Mouse (Mus musculus) limb, embryonic 13.5 days (tissue): ENCODE measurements around the gene Ctdspl. TPM values are rescaled to one million over a fixed set of nuclear protein-coding genes. Genes with fewer than 3 reads are reported as not detected.

ENCODE experiments used
- ATAC-seq: fragments of 200-750 bp; cut with Nextera tagmentation; 2 replicates; pipeline ENCODE4 v1.8.0; 2017; ENCODE audit warnings: low read depth, moderate number of reproducible peaks, moderate TSS enrichment; ENCODE audit not compliant: low FRiP score
- H3K27ac ChIP-seq: fragments of 300-500 bp; sonication (generic); 2 replicates; pipeline ENCODE4 v1.5.1; 2015; ENCODE audit warnings: inconsistent platforms, mild to moderate bottlenecking, moderate library complexity
- H3K27me3 ChIP-seq: fragments of 300-500 bp; sonication (generic); 2 replicates; pipeline ENCODE4 v1.6.1; 2015; ENCODE audit warnings: mild to moderate bottlenecking, inconsistent platforms
- H3K36me3 ChIP-seq: fragments of 300-500 bp; sonication (generic); 2 replicates; pipeline ENCODE4 v1.6.1; 2015; ENCODE audit warnings: inconsistent platforms, mild to moderate bottlenecking, moderate library complexity
- H3K4me1 ChIP-seq: fragments of 300-500 bp; sonication (generic); 2 replicates; pipeline ENCODE4 v1.6.1; 2015; ENCODE audit warnings: inconsistent platforms
- H3K4me2 ChIP-seq: fragments of 300-500 bp; sonication (generic); replicated peaks from 2 replicates; pipeline ENCODE4 v1.6.1; 2015; ENCODE audit warnings: inconsistent platforms, mild to moderate bottlenecking, moderate library complexity
- H3K4me3 ChIP-seq: fragments of 300-500 bp; sonication (generic); 2 replicates; pipeline ENCODE4 v1.5.1; 2015; ENCODE audit warnings: moderate library complexity, mild to moderate bottlenecking, inconsistent platforms
- H3K9ac ChIP-seq: fragments of 300-500 bp; sonication (generic); 2 replicates; pipeline ENCODE4 v1.6.1; 2015; ENCODE audit warnings: mild to moderate bottlenecking, inconsistent platforms
- H3K9me3 ChIP-seq: fragments of 300-500 bp; sonication (generic); 2 replicates; pipeline ENCODE4 v1.6.1; 2016; ENCODE audit warnings: inconsistent platforms
- WGBS: fragments of 180-500 bp; shearing (Covaris S2); methylation state at CpG from one replicate; pipeline ENCODE4 v1.1.7; 2015; 5-methylcytosine and 5-hydroxymethylcytosine counted together
- polyA plus RNA-seq: library from polyadenylated mRNA; unstranded; fragments of >200 nt; fragmentation: Nextera tagmentation; extraction: Ambion mirVana; gene quantifications from 2 replicates; pipeline ENCODE4 v1.2.1, GENCODE M21; 2015

The Ctdspl gene
- polyA plus RNA-seq, 1 experiment from 2014 or later = 24.8 TPM

- H3K27me3 ChIP-seq = no peaks in the 10 kb centered on the region
- H3K9me3 ChIP-seq = no peaks in the 10 kb centered on the region
- no peak for ATAC-seq
- WGBS = 65% methylated on average over 29 of the region's 29 CpGs
- peaks cover 57% of the 10 kb centered on the region for H3K36me3 ChIP-seq
- H3K4me3 ChIP-seq = no peak overlapping the region
- peak overlapping the region; percentile 48; the same call in 1 of the 2 replicates for H3K27ac ChIP-seq
- H3K9ac ChIP-seq = no peak overlapping the region
- peaks cover 70% of the 10 kb centered on the region for H3K4me1 ChIP-seq
- no peak overlapping the region for H3K4me2 ChIP-seq
These were observed 108.7 kb downstream of the Ctdspl start for GRCm38 (mm10) chr9:119034676-119035665.

GRCm38 (mm10) chr9:119035836-119036235 is 109.6 kb downstream of the Ctdspl start:
- peak overlapping the region; percentile 15; the same call in 1 of the 2 replicates for H3K27ac ChIP-seq
- H3K4me3 ChIP-seq = no peak overlapping the region
- H3K4me2 ChIP-seq = no peak overlapping the region
- no peak for ATAC-seq
- WGBS = 79% methylated on average over 7 of the region's 7 CpGs
- H3K27me3 ChIP-seq = no peaks in the 10 kb centered on the region
- H3K36me3 ChIP-seq = peaks cover 56% of the 10 kb centered on the region
- no peak overlapping the region for H3K9ac ChIP-seq
- peaks cover 75% of the 10 kb centered on the region for H3K4me1 ChIP-seq
- no peaks in the 10 kb centered on the region for H3K9me3 ChIP-seq

DNA sequence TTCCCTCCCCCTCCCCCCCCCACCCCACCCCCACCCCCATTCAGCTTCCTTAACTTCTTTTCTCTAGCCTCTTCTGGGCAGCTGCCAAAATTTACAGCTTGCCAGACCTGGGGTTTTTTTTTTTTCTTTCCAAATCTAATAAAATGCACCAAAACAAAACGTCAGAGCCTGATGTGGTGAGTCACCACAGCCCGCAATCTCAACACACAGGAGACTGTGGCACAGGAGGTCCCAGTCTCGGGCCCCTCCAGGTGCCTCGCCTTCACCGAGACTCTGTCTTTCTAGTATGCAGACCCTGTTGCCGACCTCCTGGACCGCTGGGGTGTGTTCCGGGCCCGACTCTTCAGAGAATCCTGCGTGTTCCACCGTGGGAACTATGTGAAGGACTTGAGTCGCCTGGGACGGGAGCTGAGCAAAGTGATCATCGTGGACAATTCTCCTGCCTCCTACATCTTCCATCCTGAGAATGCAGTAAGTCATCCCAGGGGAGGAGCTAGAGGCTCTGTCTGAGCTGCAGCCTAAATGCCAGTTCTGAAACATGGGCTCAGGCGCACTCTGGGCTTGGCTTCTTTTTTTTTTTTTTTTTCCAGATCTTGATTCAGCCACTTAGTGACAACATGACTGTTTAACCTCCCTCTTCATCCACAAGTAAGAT is 111.0 kb downstream of the Ctdspl start:
- ATAC-seq = no peak
- 55% methylated on average over 15 of the region's 15 CpGs for WGBS
- Histone ChIP-seq H3K27ac (peak overlapping the region; percentile 29; the same call in 1 of the 2 replicates), H3K9ac (no peak overlapping the region), H3K4me1 (peaks cover 73% of the 10 kb centered on the region), H3K27me3 (no peaks in the 10 kb centered on the region), H3K4me3 (no peak overlapping the region), H3K9me3 (no peaks in the 10 kb centered on the region), H3K36me3 (peaks cover 70% of the 10 kb centered on the region), H3K4me2 (no peak overlapping the region)

DNA sequence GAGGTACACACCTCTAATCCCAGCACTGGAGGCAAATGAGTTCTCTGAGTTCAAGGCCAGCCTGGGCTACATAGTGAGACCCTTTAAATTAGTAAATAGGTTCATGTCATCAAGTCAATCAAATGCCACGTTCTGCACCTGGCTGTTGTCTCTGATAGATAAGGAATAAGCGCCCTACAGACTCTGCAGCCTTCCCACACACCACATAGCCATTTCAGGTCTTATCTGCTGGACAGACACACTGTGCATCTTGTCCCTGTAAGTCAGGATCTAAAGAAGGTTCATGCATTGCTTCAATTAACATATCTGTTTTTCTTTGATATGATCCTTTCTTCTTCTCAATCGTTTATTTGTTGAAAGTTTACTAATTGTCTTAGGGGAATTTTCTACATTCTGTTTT is 112.3 kb downstream of the Ctdspl start:
- Histone ChIP-seq H3K9me3 (no peaks in the 10 kb centered on the region), H3K27me3 (no peaks in the 10 kb centered on the region), H3K4me2 (no peak overlapping the region), H3K4me1 (peaks cover 64% of the 10 kb centered on the region), H3K9ac (no peak overlapping the region), H3K36me3 (peaks cover 74% of the 10 kb centered on the region), H3K27ac (no peak overlapping the region), H3K4me3 (no peak overlapping the region)
- WGBS = 89% methylated on average over 3 of the region's 3 CpGs
- no peak for ATAC-seq

DNA sequence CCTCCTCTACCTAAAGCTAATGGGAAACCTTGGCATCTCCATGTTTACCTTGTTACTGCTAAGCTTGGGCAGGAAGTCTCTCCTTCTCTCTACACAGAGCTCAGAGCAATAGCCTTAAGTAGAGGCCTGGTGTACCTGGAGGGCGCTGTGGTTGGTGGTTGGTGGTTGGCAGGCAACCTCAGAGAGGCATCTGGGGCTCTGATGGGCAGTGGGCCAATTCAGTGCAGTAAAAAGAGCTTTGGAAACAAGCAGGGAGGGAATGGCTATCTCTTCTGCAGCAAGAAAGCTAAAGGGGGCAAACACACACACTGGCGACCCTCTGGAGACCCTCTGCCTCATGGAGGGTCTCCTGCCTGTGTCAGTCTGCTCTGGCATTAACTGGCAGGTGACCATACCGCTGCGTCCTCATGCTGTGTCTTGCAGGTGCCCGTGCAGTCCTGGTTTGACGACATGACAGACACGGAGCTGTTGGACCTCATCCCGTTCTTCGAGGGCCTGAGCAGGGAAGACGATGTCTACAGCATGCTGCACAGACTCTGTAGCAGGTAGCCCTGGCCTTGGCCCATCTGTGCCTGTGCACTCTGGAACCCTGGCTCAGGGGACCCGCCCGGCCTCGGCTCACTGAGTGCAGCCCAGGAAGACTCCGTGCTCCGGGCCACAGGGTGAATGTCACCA is 114.0 kb downstream of the Ctdspl start:
- ATAC-seq = no peak
- Histone ChIP-seq H3K4me1 (peaks cover 51% of the 10 kb centered on the region), H3K9ac (no peak overlapping the region), H3K9me3 (no peaks in the 10 kb centered on the region), H3K4me3 (no peak overlapping the region), H3K27me3 (no peaks in the 10 kb centered on the region), H3K4me2 (no peak overlapping the region), H3K27ac (0 out of 2 replicates have a peak overlapping the region, but pooled peaks have one; percentile 23), H3K36me3 (peaks cover 62% of the 10 kb centered on the region)
- WGBS = 90% methylated on average over 15 of the region's 15 CpGs

- Histone ChIP-seq H3K36me3 (0 out of 2 replicates have a peak, but pooled peaks cover 4% of the 10 kb centered on the region), H3K27ac (no peak overlapping the region), H3K4me2 (no peak overlapping the region), H3K27me3 (no peaks in the 10 kb centered on the region), H3K9me3 (no peaks in the 10 kb centered on the region), H3K4me3 (no peak overlapping the region), H3K9ac (no peak overlapping the region), H3K4me1 (peaks cover 28% of the 10 kb centered on the region)
- ATAC-seq = no peak
- WGBS = 76% methylated on average over 11 of the region's 11 CpGs
These were observed 122.1 kb downstream of the Ctdspl start for GRCm38 (mm10) chr9:119048182-119048903.

- no peak overlapping the region for H3K4me3 ChIP-seq
- no peak overlapping the region for H3K9ac ChIP-seq
- 0 out of 2 replicates have a peak overlapping the region, but pooled peaks have one; percentile 53 for H3K27ac ChIP-seq
- no peaks in the 10 kb centered on the region for H3K27me3 ChIP-seq
- WGBS = 60% methylated on average over 2 of the region's 2 CpGs
- no peaks in the 10 kb centered on the region for H3K9me3 ChIP-seq
- no peaks in the 10 kb centered on the region for H3K36me3 ChIP-seq
- H3K4me2 ChIP-seq = no peak overlapping the region
- peaks cover 36% of the 10 kb centered on the region for H3K4me1 ChIP-seq
- no peak for ATAC-seq
These were observed 124.9 kb downstream of the Ctdspl start for GRCm38 (mm10) chr9:119051158-119051557.

DNA sequence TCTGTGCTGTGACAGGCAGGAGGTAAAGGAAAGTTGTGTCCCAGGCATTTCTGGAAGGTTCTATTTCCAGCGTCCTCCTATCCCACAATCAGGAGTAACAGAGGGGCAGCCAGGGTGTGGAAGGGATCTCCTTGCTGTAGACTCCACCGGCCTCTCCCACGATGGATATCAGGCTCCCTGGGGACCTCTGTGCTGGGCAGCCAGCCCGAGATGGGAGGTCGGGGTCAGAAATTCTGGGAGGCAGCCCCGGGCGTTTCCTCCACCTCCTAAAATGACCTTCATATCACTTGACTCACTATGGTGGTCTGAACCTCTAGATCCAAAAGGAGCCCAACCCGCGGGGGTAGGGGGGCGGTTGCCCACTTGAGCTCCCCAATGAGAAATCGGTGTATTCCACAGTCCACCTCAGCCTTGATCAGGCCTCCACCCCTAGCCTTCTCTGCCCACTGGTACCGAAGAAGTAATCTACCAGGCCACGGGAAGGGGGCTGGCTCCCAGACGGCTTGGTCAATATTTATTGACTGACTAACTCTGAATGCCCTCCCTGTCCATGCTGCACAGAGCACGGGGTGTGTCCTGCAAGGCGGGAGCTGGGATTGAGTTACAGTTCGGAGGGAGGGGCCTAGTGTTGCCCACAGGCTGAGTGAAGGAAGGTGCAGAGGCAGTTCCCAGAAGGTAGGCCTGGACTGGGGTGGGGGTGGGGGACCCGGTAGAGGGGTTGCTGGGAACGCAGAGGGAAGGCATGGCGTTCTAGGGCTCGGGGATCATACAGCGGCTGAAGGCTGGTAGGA is 126.1 kb downstream of the Ctdspl start, which contains the start of gene Vill:
Gene Vill, plus strand, starts transcription at position 625 of the 791 bp plus-strand sequence.
- peak; percentile 92 for ATAC-seq
- WGBS = 14% methylated on average over 22 of the region's 22 CpGs

DNA sequence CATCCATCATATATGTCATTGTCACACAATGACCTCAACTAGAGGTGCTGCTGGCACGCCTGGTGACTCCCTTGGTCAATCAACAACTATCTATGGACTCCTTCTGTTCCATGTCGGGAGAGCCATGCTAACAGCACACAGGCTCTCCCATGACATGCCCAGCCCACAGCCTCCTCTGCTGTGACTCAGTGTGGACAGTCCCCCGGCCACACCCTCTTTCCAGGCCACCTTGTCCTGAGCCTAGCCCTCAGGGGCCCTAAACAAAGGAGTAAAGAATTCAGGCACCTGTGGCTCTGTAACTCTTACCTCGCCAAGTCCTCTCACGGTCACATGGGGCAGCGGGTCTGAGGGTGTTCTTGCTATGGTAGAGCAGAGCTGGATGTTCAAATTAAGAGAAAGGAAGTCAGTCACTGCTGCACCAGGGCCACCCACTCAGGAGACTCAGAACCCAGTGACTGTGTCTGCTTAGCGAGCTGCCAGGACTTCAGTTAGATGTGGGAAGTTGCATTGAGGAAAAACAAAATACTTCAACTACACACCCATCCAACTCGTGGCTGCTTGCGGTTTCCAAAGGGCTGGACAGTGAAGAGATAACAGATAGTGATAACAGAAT is 127.8 kb downstream of the Ctdspl start:
- WGBS = 82% methylated on average over 9 of the region's 9 CpGs
- peaks cover 33% of the 10 kb centered on the region for H3K4me1 ChIP-seq
- H3K4me3 ChIP-seq = peak overlapping the region; percentile 56; the same call in 1 of the 2 replicates
- H3K9me3 ChIP-seq = no peaks in the 10 kb centered on the region
- H3K9ac ChIP-seq = peak overlapping the region; percentile 9
- H3K4me2 ChIP-seq = peak overlapping the region; percentile 77
- no peaks in the 10 kb centered on the region for H3K27me3 ChIP-seq
- no peak for ATAC-seq
- H3K36me3 ChIP-seq = no peaks in the 10 kb centered on the region
- no peak overlapping the region; the same call in 1 of the 2 replicates for H3K27ac ChIP-seq

More for the DNA sequence above, 126.1 kb downstream of the Ctdspl start, which contains the start of gene Vill:
- H3K9ac ChIP-seq = peak within 1 kb of the TSS; percentile 76
- peak within 1 kb of the TSS; percentile 56 for H3K4me3 ChIP-seq
- peak within 1 kb of the TSS; percentile 58 for H3K27ac ChIP-seq
- peaks cover 36% of the 10 kb centered on the region for H3K4me1 ChIP-seq
- H3K9me3 ChIP-seq = no peaks in the 10 kb centered on the region
- no peaks in the 10 kb centered on the region for H3K27me3 ChIP-seq
- H3K36me3 ChIP-seq = no peaks in the 10 kb centered on the region
- peak within 1 kb of the TSS; percentile 77 for H3K4me2 ChIP-seq

DNA sequence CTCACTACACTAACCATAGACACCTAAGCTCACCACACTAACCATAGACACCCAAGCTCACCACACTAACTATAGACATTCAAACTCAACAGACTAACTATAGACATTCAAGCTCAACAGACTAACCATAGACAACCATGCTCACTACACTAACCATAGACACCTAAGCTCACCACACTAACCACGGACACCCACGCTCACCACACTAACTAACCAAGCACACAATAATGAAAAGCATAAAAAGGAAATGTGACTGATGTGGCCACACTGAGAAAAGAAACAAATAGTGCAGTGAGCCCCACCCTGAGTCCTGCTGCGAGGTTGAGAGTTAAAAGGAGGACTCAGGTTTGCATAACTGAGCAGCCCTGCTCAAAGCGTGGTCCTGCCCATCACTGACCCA is 129.1 kb downstream of the Ctdspl start:
- no peaks in the 10 kb centered on the region for H3K9me3 ChIP-seq
- H3K9ac ChIP-seq = no peak overlapping the region
- no peak overlapping the region for H3K27ac ChIP-seq
- 89% methylated on average over 4 of the region's 4 CpGs for WGBS
- H3K4me1 ChIP-seq = peaks cover 33% of the 10 kb centered on the region
- no peak for ATAC-seq
- H3K27me3 ChIP-seq = no peaks in the 10 kb centered on the region
- no peak overlapping the region for H3K4me2 ChIP-seq
- H3K36me3 ChIP-seq = no peaks in the 10 kb centered on the region
- H3K4me3 ChIP-seq = no peak overlapping the region
